Mouse (Mus musculus) forebrain, embryonic 16.5 days (tissue): Measurements from ENCODE around the gene Ndufaf2. TPM values are rescaled to one million over a fixed set of nuclear protein-coding genes. Genes with fewer than 3 reads are reported as not detected.

Experiments
- ATAC-seq: fragments of 200-750 bp; cut with Nextera tagmentation; 2 replicates; pipeline ENCODE4 v1.8.0; 2017; ENCODE audit warnings: mild to moderate bottlenecking, moderate library complexity
- H3K27ac ChIP-seq: fragments of 300-500 bp; sonication (generic); 2 replicates; pipeline ENCODE4 v1.5.1; 2014; ENCODE audit warnings: low read length, control low read depth
- H3K27me3 ChIP-seq: fragments of 300-500 bp; sonication (generic); replicated peaks from 2 replicates; pipeline ENCODE4 v1.6.1; 2014; ENCODE audit warnings: low read length; ENCODE audit not compliant: control insufficient read depth, insufficient read depth
- H3K36me3 ChIP-seq: fragments of 300-500 bp; sonication (generic); 2 replicates; pipeline ENCODE4 v1.6.1; 2014; ENCODE audit not compliant: control insufficient read depth, insufficient read depth
- H3K4me1 ChIP-seq: fragments of 300-500 bp; sonication (generic); replicated peaks from 2 replicates; pipeline ENCODE4 v1.6.1; 2014; ENCODE audit warnings: low read length; ENCODE audit not compliant: control insufficient read depth, insufficient read depth
- H3K4me2 ChIP-seq: fragments of 300-500 bp; sonication (generic); 2 replicates; pipeline ENCODE4 v1.6.1; 2014; ENCODE audit warnings: mild to moderate bottlenecking, low read length, control low read depth
- H3K4me3 ChIP-seq: fragments of 300-500 bp; sonication (generic); replicated peaks from 2 replicates; pipeline ENCODE4 v1.5.1; 2014; ENCODE audit warnings: mild to moderate bottlenecking, low read length, control low read depth
- H3K9ac ChIP-seq: fragments of 300-500 bp; sonication (generic); replicated peaks from 2 replicates; pipeline ENCODE4 v1.6.1; 2014; ENCODE audit warnings: low read depth, low read length, control low read depth
- H3K9me3 ChIP-seq: fragments of 300-500 bp; sonication (generic); 2 replicates; pipeline ENCODE4 v1.6.1; 2016; ENCODE audit warnings: low read length; ENCODE audit not compliant: control insufficient read depth
- whole genome bisulfite sequencing: fragments of 180-500 bp; shearing (Covaris S2); extraction: QIAGEN DNeasy Blood & Tissue Kit; methylation state at CpG from one replicate; pipeline ENCODE4 v1.1.7; 2014; 5-methylcytosine and 5-hydroxymethylcytosine counted together
- polyA plus RNA-seq: library from polyadenylated mRNA; unstranded; fragments of >200 nt; fragmentation: Nextera tagmentation; extraction: Ambion mirVana; gene quantifications from 2 replicates; pipeline ENCODE4 v1.2.1, GENCODE M21; 2015

Ndufaf2 gene
- polyA plus RNA-seq, 1 experiment from 2014 or later = 72.8 TPM

- ATAC-seq = no peak
- Histone ChIP-seq H3K27me3 (no peaks in the 10 kb centered on the region), H3K9ac (no peak overlapping the region), H3K9me3 (no peaks in the 10 kb centered on the region), H3K4me2 (no peak overlapping the region), H3K4me3 (no peak overlapping the region), H3K36me3 (no peaks in the 10 kb centered on the region), H3K27ac (no peak overlapping the region), H3K4me1 (peaks cover 18% of the 10 kb centered on the region)
- 86% methylated on average over 9 of the region's 9 CpGs for WGBS
Observed at GRCm38 (mm10) chr13:108039902-108040301, 118.5 kb downstream of the Ndufaf2 start.

- H3K36me3 ChIP-seq = no peaks in the 10 kb centered on the region
- no peaks in the 10 kb centered on the region for H3K9me3 ChIP-seq
- H3K4me1 ChIP-seq = peaks cover 16% of the 10 kb centered on the region
- no peak overlapping the region for H3K4me3 ChIP-seq
- H3K27me3 ChIP-seq = no peaks in the 10 kb centered on the region
- ATAC-seq = no peak
- 39% methylated on average over 6 of the region's 6 CpGs for WGBS
- no peak overlapping the region for H3K4me2 ChIP-seq
- H3K9ac ChIP-seq = no peak overlapping the region
- H3K27ac ChIP-seq = no peak overlapping the region
Observed at GRCm38 (mm10) chr13:108039375-108039774, 119.0 kb downstream of the Ndufaf2 start.

- H3K4me2 ChIP-seq = no peak overlapping the region
- no peak overlapping the region for H3K9ac ChIP-seq
- H3K36me3 ChIP-seq = no peaks in the 10 kb centered on the region
- no peaks in the 10 kb centered on the region for H3K4me1 ChIP-seq
- no peak for ATAC-seq
- H3K27ac ChIP-seq = no peak overlapping the region
- no peaks in the 10 kb centered on the region for H3K27me3 ChIP-seq
- no peaks in the 10 kb centered on the region for H3K9me3 ChIP-seq
- WGBS = 92% methylated on average over 4 of the region's 4 CpGs
- H3K4me3 ChIP-seq = no peak overlapping the region
Observed at GRCm38 (mm10) chr13:108032789-108033188, 125.6 kb downstream of the Ndufaf2 start.

GRCm38 (mm10) chr13:108025802-108026201 lies 132.6 kb downstream of the Ndufaf2 start:
- Histone ChIP-seq H3K4me3 (no peak overlapping the region), H3K4me1 (no peaks in the 10 kb centered on the region), H3K27ac (no peak overlapping the region), H3K9me3 (no peaks in the 10 kb centered on the region), H3K9ac (no peak overlapping the region), H3K27me3 (no peaks in the 10 kb centered on the region), H3K36me3 (no peaks in the 10 kb centered on the region), H3K4me2 (no peak overlapping the region)
- ATAC-seq = no peak
- 58% methylated on average over 3 of the region's 3 CpGs for WGBS

- H3K4me1 ChIP-seq = no peaks in the 10 kb centered on the region
- no peaks in the 10 kb centered on the region for H3K9me3 ChIP-seq
- H3K27me3 ChIP-seq = no peaks in the 10 kb centered on the region
- no peaks in the 10 kb centered on the region for H3K36me3 ChIP-seq
- no peak overlapping the region for H3K4me2 ChIP-seq
- no peak overlapping the region for H3K27ac ChIP-seq
- 84% methylated on average over 6 of the region's 6 CpGs for WGBS
- no peak overlapping the region for H3K9ac ChIP-seq
- no peak overlapping the region for H3K4me3 ChIP-seq
- no peak for ATAC-seq
Observed at GRCm38 (mm10) chr13:108017349-108017748, 141.1 kb downstream of the Ndufaf2 start.

- Histone ChIP-seq H3K9ac (no peak overlapping the region), H3K27ac (no peak overlapping the region), H3K4me3 (no peak overlapping the region), H3K27me3 (no peaks in the 10 kb centered on the region), H3K9me3 (no peaks in the 10 kb centered on the region), H3K4me1 (no peaks in the 10 kb centered on the region), H3K4me2 (no peak overlapping the region), H3K36me3 (no peaks in the 10 kb centered on the region)
- 87% methylated on average over 6 of the region's 6 CpGs for WGBS
- no peak for ATAC-seq
Observed at GRCm38 (mm10) chr13:108015166-108015565, 143.3 kb downstream of the Ndufaf2 start.

GRCm38 (mm10) chr13:108013839-108014238 lies 144.6 kb downstream of the Ndufaf2 start:
- no peak overlapping the region for H3K9ac ChIP-seq
- 89% methylated on average over 6 of the region's 6 CpGs for WGBS
- H3K27me3 ChIP-seq = no peaks in the 10 kb centered on the region
- no peak for ATAC-seq
- no peaks in the 10 kb centered on the region for H3K4me1 ChIP-seq
- no peak overlapping the region for H3K4me2 ChIP-seq
- H3K4me3 ChIP-seq = no peak overlapping the region
- no peak overlapping the region for H3K27ac ChIP-seq
- no peaks in the 10 kb centered on the region for H3K9me3 ChIP-seq
- no peaks in the 10 kb centered on the region for H3K36me3 ChIP-seq

- Histone ChIP-seq H3K4me1 (no peaks in the 10 kb centered on the region), H3K9ac (no peak overlapping the region), H3K4me3 (no peak overlapping the region), H3K36me3 (no peaks in the 10 kb centered on the region), H3K27me3 (no peaks in the 10 kb centered on the region), H3K27ac (no peak overlapping the region), H3K4me2 (no peak overlapping the region), H3K9me3 (no peaks in the 10 kb centered on the region)
- 81% methylated on average over 8 of the region's 8 CpGs for WGBS
- ATAC-seq = no peak
Observed at GRCm38 (mm10) chr13:108013110-108013509, 145.3 kb downstream of the Ndufaf2 start.

- no peaks in the 10 kb centered on the region for H3K36me3 ChIP-seq
- ATAC-seq = no peak
- H3K4me3 ChIP-seq = no peak overlapping the region
- no peak overlapping the region for H3K9ac ChIP-seq
- WGBS = 61% methylated on average over 4 of the region's 4 CpGs
- no peaks in the 10 kb centered on the region for H3K9me3 ChIP-seq
- H3K4me2 ChIP-seq = no peak overlapping the region
- no peak overlapping the region for H3K27ac ChIP-seq
- no peaks in the 10 kb centered on the region for H3K27me3 ChIP-seq
- H3K4me1 ChIP-seq = no peaks in the 10 kb centered on the region
Observed at GRCm38 (mm10) chr13:108007861-108008260, 150.6 kb downstream of the Ndufaf2 start.

GRCm38 (mm10) chr13:107996301-107996700 lies 162.1 kb downstream of the Ndufaf2 start:
- ATAC-seq = no peak
- WGBS = 95% methylated on average over 3 of the region's 3 CpGs
- H3K36me3 ChIP-seq = no peaks in the 10 kb centered on the region

More at GRCm38 (mm10) chr13:107996301-107996700, 162.1 kb downstream of the Ndufaf2 start:
- Histone ChIP-seq H3K27me3 (no peaks in the 10 kb centered on the region), H3K9me3 (no peaks in the 10 kb centered on the region), H3K4me2 (no peak overlapping the region), H3K9ac (no peak overlapping the region), H3K27ac (no peak overlapping the region), H3K4me1 (no peaks in the 10 kb centered on the region), H3K4me3 (no peak overlapping the region)
